Mouse (Mus musculus) embryonic facial prominence, embryonic 11.5 days (tissue): ENCODE results near the gene Kyat3. TPM values are rescaled to one million over a fixed set of nuclear protein-coding genes. Genes with fewer than 3 reads are reported as not detected.
"Not testable (repeated sequence)": the region's sequence is repeated elsewhere in the genome, so short reads cannot be mapped to it uniquely, and the experiment has no call there.

Experiments
- ATAC-seq: fragments of 200-750 bp; cut with Nextera tagmentation; replicated peaks from 2 replicates; pipeline ENCODE4 v1.8.0; 2017; ENCODE audit warnings: low read depth; ENCODE audit not compliant: insufficient number of reproducible peaks, low FRiP score, low TSS enrichment
- DNase-seq: peaks from one replicate; pipeline ENCODE4 v3.0.0-alpha.2; 2015; ENCODE audit warnings: low spot score
- H3K27ac ChIP-seq: fragments of 300-500 bp; sonication (generic); replicated peaks from 2 replicates; pipeline ENCODE4 v1.5.1; 2014; ENCODE audit warnings: mild to moderate bottlenecking, low read depth, low read length, control low read depth
- H3K27me3 ChIP-seq: fragments of 300-500 bp; sonication (generic); 2 replicates; pipeline ENCODE4 v1.6.1; 2014; ENCODE audit warnings: mild to moderate bottlenecking, low read length, moderate library complexity, mixed read lengths; ENCODE audit not compliant: control insufficient read depth, insufficient read depth
- H3K36me3 ChIP-seq: fragments of 300-500 bp; sonication (generic); replicated peaks from 2 replicates; pipeline ENCODE4 v1.6.1; 2014; ENCODE audit warnings: low read depth, mild to moderate bottlenecking, low read length, moderate library complexity, mixed read lengths; ENCODE audit not compliant: control insufficient read depth, insufficient read depth
- H3K4me1 ChIP-seq: fragments of 300-500 bp; sonication (generic); 2 replicates; pipeline ENCODE4 v1.6.1; 2014; ENCODE audit warnings: low read length, mixed read lengths; ENCODE audit not compliant: control insufficient read depth, insufficient read depth
- H3K4me2 ChIP-seq: fragments of 300-500 bp; sonication (generic); 2 replicates; pipeline ENCODE4 v1.6.1; 2014; ENCODE audit warnings: low read depth, mild to moderate bottlenecking, control low read depth, low read length, moderate library complexity
- H3K4me3 ChIP-seq: fragments of 300-500 bp; sonication (generic); 2 replicates; pipeline ENCODE4 v1.5.1; 2014; ENCODE audit warnings: low read depth, low read length, control low read depth
- H3K9ac ChIP-seq: fragments of 300-500 bp; sonication (generic); replicated peaks from 2 replicates; pipeline ENCODE4 v1.6.1; 2014; ENCODE audit warnings: mild to moderate bottlenecking, control low read depth, low read length
- H3K9me3 ChIP-seq: fragments of 300-500 bp; sonication (generic); replicated peaks from 2 replicates; pipeline ENCODE4 v1.6.1; 2016; ENCODE audit warnings: mild to moderate bottlenecking, low read length, inconsistent platforms, mixed read lengths; ENCODE audit not compliant: control insufficient read depth
- WGBS: fragments of 180-500 bp; shearing (Covaris S2); extraction: QIAGEN DNeasy Blood & Tissue Kit; methylation state at CpG from one replicate; pipeline ENCODE4 v1.1.7; 2014; 5-methylcytosine and 5-hydroxymethylcytosine counted together
- polyA plus RNA-seq: library from polyadenylated mRNA; unstranded; fragments of >200 nt; fragmentation: Nextera tagmentation; extraction: Ambion mirVana; gene quantifications from 2 replicates; pipeline ENCODE4 v1.2.1, GENCODE M21; 2014

Kyat3 gene
- polyA plus RNA-seq, 1 experiment from 2014 or later = 22.5 TPM

DNA sequence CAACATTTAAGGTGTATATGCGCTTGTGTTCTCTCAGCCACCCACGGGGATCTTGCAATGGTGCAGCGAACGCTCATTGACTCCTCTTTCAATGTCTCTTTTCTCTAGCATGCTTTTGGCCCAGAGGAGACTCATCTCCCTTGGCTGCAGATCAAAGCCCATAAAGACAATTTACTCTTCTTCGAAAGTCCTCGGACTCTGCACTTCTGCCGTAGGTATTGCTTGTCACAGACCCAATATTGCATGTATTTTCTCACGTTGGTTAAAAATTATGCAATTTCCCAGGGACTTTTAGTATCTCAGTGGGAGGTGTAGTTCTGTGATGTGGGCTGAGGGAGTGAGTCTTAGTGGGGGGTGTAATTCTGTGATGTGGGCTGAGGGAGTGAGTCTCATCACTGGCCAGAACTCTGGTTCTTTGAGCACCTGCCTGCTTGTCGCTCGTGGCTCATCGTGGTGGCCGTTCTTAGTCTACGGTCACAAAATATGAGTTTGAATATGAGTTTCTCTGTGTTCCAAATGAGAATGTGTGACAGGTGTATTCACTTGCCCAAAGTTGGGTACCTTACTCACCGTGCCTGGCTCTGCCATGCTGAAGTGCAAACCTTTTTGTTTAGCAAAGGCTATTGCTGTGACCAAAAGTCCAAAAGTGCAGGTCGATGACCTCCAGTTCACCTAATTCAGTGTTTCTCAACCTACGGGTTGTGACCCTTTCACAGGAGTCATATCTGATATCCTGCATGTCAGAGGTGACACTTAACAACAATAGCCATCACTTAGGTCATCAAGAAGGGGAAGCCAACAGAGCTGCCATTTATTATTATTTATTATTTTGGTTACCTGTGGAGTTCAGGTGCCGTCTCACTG, 6.0 kb downstream of the Kyat3 start:
- H3K4me2 ChIP-seq = no peak overlapping the region
- H3K27me3 ChIP-seq = no peaks in the 10 kb centered on the region
- H3K36me3 ChIP-seq = no peaks in the 10 kb centered on the region
- H3K9me3 ChIP-seq = no peaks in the 10 kb centered on the region
- DNase-seq (no peak), ATAC-seq (no peak)
- H3K9ac ChIP-seq = no peak overlapping the region
- H3K27ac ChIP-seq = no peak overlapping the region
- H3K4me1 ChIP-seq = no peaks in the 10 kb centered on the region
- H3K4me3 ChIP-seq = no peak overlapping the region
- 90% methylated on average over 17 of the region's 17 CpGs for WGBS

GRCm38 (mm10) chr3:142708181-142708848, 7.5 kb downstream of the Kyat3 start:
- not testable (repeated sequence) for H3K4me3 ChIP-seq, H3K9ac ChIP-seq, H3K4me1 ChIP-seq, H3K36me3 ChIP-seq, H3K27ac ChIP-seq, H3K27me3 ChIP-seq, H3K9me3 ChIP-seq, H3K4me2 ChIP-seq, DNase-seq
- WGBS = 76% methylated on average over 13 of the region's 13 CpGs
- ATAC-seq = 0 out of 2 replicates have a peak, but pooled peaks have one; percentile 40

DNA sequence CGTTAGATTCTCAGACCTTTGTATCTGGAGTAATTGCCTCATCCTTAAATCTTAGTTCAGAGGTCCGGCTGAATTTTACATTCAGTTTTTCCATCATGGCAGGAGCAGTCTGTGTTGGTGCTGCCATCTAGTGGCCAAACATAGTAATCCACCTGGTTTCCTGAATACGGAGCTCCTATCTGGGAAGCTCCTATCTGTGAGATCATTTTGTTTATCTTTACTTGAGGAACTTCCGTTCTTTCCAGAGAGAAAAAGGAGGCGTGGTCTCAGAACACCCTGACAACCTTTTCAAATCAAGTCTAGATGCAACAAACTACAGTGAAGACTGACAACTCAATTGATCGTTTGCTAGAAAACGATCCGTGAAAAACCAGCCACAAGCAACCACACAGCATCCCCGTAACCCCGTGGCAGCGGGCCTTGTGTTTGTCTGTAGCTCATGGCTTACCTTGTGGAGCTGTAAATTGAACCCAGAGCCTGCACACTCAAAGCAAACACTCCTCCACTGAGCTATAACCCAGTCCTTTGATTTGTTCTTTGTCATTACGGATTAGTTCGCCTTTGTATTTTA, 8.1 kb downstream of the Kyat3 start:
- no peaks in the 10 kb centered on the region for H3K27me3 ChIP-seq
- no peaks in the 10 kb centered on the region for H3K4me1 ChIP-seq
- no peak overlapping the region for H3K4me3 ChIP-seq
- H3K36me3 ChIP-seq = no peaks in the 10 kb centered on the region
- no peak overlapping the region for H3K4me2 ChIP-seq
- H3K9me3 ChIP-seq = no peaks in the 10 kb centered on the region
- 47% methylated on average over 13 of the region's 13 CpGs for WGBS
- DNase-seq (peak; percentile 84), ATAC-seq (0 out of 2 replicates have a peak, but pooled peaks have one; percentile 50)
- no peak overlapping the region for H3K9ac ChIP-seq
- H3K27ac ChIP-seq = no peak overlapping the region

DNA sequence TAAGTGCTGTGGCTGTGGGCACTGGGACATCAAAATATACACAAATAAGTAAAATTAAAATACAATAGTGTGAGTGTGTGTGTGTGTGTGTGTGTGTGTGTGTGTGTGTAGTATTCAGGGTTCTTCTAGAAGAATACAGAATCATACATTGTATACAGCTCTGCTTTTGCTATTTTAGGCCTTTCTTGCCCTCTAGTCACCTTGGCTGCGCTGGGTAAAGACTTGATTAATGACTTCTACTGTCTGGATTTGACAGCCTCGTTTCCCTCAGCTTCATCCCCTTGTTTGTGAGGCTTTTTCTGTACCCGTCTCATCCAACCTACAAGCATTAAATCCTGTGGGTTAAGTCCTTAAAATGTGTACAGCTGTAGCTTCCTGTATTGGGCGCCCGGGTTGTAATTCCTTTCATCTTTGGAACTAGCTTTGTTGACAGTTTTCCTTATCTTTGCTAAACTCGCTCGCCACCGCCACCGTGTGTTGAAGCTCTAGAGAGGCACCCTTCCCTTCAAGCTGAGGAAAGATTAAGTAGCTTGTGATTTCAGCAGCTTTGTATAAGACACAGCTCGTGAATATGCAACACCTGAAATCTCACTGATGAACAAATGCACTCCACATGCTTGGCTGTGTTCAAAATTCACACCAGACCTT, 9.6 kb downstream of the Kyat3 start:
- Histone ChIP-seq H3K4me3 (no peak overlapping the region), H3K27me3 (no peaks in the 10 kb centered on the region), H3K4me2 (no peak overlapping the region), H3K36me3 (no peaks in the 10 kb centered on the region), H3K9ac (no peak overlapping the region), H3K27ac (no peak overlapping the region), H3K4me1 (no peaks in the 10 kb centered on the region), H3K9me3 (no peaks in the 10 kb centered on the region)
- 35% methylated on average over 10 of the region's 10 CpGs for WGBS
- peak; percentile 35 for DNase-seq
- ATAC-seq = no peak

GRCm38 (mm10) chr3:142711372-142711771, 10.5 kb downstream of the Kyat3 start:
- no peaks in the 10 kb centered on the region for H3K27me3 ChIP-seq
- H3K27ac ChIP-seq = no peak overlapping the region
- WGBS = 93% methylated on average over 5 of the region's 5 CpGs
- DNase-seq (no peak), ATAC-seq (no peak)
- no peaks in the 10 kb centered on the region for H3K4me1 ChIP-seq
- no peaks in the 10 kb centered on the region for H3K36me3 ChIP-seq
- H3K4me2 ChIP-seq = no peak overlapping the region
- H3K9me3 ChIP-seq = no peaks in the 10 kb centered on the region
- no peak overlapping the region for H3K9ac ChIP-seq
- no peak overlapping the region for H3K4me3 ChIP-seq

GRCm38 (mm10) chr3:142712401-142713040, 11.7 kb downstream of the Kyat3 start:
- H3K4me2 ChIP-seq, H3K4me3 ChIP-seq, H3K4me1 ChIP-seq, H3K36me3 ChIP-seq, DNase-seq, H3K9ac ChIP-seq, H3K27ac ChIP-seq, H3K9me3 ChIP-seq, H3K27me3 ChIP-seq, ATAC-seq: not testable (repeated sequence)
- WGBS = 92% methylated on average over 18 of the region's 18 CpGs

GRCm38 (mm10) chr3:142725481-142725880, 24.6 kb downstream of the Kyat3 start:
- Histone ChIP-seq H3K9me3 (no peaks in the 10 kb centered on the region), H3K4me1 (no peaks in the 10 kb centered on the region), H3K27me3 (no peaks in the 10 kb centered on the region), H3K36me3 (no peaks in the 10 kb centered on the region), H3K4me3 (no peak overlapping the region), H3K27ac (no peak overlapping the region), H3K9ac (no peak overlapping the region), H3K4me2 (no peak overlapping the region)
- no peak for ATAC-seq
- WGBS = 85% methylated on average over 2 of the region's 2 CpGs
- no peak for DNase-seq
